Mouse (Mus musculus): ENCODE data around the gene Runx3. TPM values are rescaled to one million over a fixed set of nuclear protein-coding genes. Genes with fewer than 3 reads are reported as not detected.

The Runx3 gene
- polyA plus RNA-seq, 1 experiment from 2014 or later: 0.83 TPM

- WGBS (ENCODE audit: insufficient replicate concordance): 48% methylated on average over 5 of the region's 5 CpGs
- H3K4me3 ChIP-seq (replicated peaks): no peak overlapping the region
- H3K27ac ChIP-seq: no peak overlapping the region
- no peak overlapping the region for H3K9ac ChIP-seq
- H3K4me2 ChIP-seq: no peak overlapping the region
- H3K27me3 ChIP-seq: peaks cover 30% of the 10 kb centered on the region
- DNase-seq (no peak), ATAC-seq (ENCODE audit: low read depth) (no peak)
- no peaks in the 10 kb centered on the region for H3K9me3 ChIP-seq (replicated peaks)
- H3K4me1 ChIP-seq (replicated peaks): peaks cover 34% of the 10 kb centered on the region
- H3K36me3 ChIP-seq: no peaks in the 10 kb centered on the region
These were observed 84.2 kb downstream of the Runx3 start for GRCm38 (mm10) chr4:135204666-135205065.

GRCm38 (mm10) chr4:135205254-135205653 lies 84.8 kb downstream of the Runx3 start:
- no peaks in the 10 kb centered on the region for H3K9me3 ChIP-seq (replicated peaks)
- no peak overlapping the region for H3K4me3 ChIP-seq (replicated peaks)
- no peak for DNase-seq
- ATAC-seq (ENCODE audit: low read depth): no peak
- no peak overlapping the region for H3K27ac ChIP-seq
- no peak overlapping the region for H3K9ac ChIP-seq
- 44% methylated on average over 5 of the region's 5 CpGs for WGBS (ENCODE audit: insufficient replicate concordance)
- H3K27me3 ChIP-seq: peaks cover 30% of the 10 kb centered on the region
- no peaks in the 10 kb centered on the region for H3K36me3 ChIP-seq
- peaks cover 34% of the 10 kb centered on the region for H3K4me1 ChIP-seq (replicated peaks)
- peak overlapping the region; percentile 78; the same call in 1 of the 2 replicates for H3K4me2 ChIP-seq

- H3K27ac ChIP-seq: peak overlapping the region; percentile 64
- DNase-seq: peak; percentile 76
- WGBS (ENCODE audit: insufficient replicate concordance): 2% methylated on average over 47 of the region's 47 CpGs
- peaks cover 30% of the 10 kb centered on the region for H3K27me3 ChIP-seq
- peak; percentile 76 for ATAC-seq (ENCODE audit: low read depth)
- peak overlapping the region; percentile 67 for H3K9ac ChIP-seq
- peak overlapping the region; percentile 78 for H3K4me2 ChIP-seq
- peaks cover 5% of the 10 kb centered on the region for H3K36me3 ChIP-seq
- H3K4me3 ChIP-seq (replicated peaks): peak overlapping the region; percentile 49
- peaks cover 34% of the 10 kb centered on the region for H3K4me1 ChIP-seq (replicated peaks)
- no peaks in the 10 kb centered on the region for H3K9me3 ChIP-seq (replicated peaks)
These were observed 85.5 kb downstream of the Runx3 start for GRCm38 (mm10) chr4:135205711-135206600.

GRCm38 (mm10) chr4:135209846-135210245 lies 89.4 kb downstream of the Runx3 start:
- Histone ChIP-seq H3K9me3 (replicated peaks) (no peaks in the 10 kb centered on the region), H3K4me3 (replicated peaks) (no peak overlapping the region), H3K36me3 (peaks cover 36% of the 10 kb centered on the region), H3K9ac (no peak overlapping the region), H3K4me2 (no peak overlapping the region), H3K4me1 (replicated peaks) (peaks cover 16% of the 10 kb centered on the region), H3K27me3 (peaks cover 17% of the 10 kb centered on the region), H3K27ac (no peak overlapping the region)
- DNase-seq (no peak), ATAC-seq (ENCODE audit: low read depth) (no peak)
- 77% methylated on average over 2 of the region's 2 CpGs for WGBS (ENCODE audit: insufficient replicate concordance)

- DNase-seq (peak; percentile 31), ATAC-seq (ENCODE audit: low read depth) (no peak)
- no peak overlapping the region for H3K4me2 ChIP-seq
- H3K9me3 ChIP-seq (replicated peaks): no peaks in the 10 kb centered on the region
- peaks cover 6% of the 10 kb centered on the region; the same call in 1 of the 2 replicates for H3K4me1 ChIP-seq (replicated peaks)
- 39% methylated on average over 4 of the region's 4 CpGs for WGBS (ENCODE audit: insufficient replicate concordance)
- peaks cover 98% of the 10 kb centered on the region for H3K36me3 ChIP-seq
- no peak overlapping the region for H3K9ac ChIP-seq
- H3K27ac ChIP-seq: no peak overlapping the region
- H3K4me3 ChIP-seq (replicated peaks): no peak overlapping the region
- H3K27me3 ChIP-seq: no peaks in the 10 kb centered on the region
These were observed 99.2 kb downstream of the Runx3 start for GRCm38 (mm10) chr4:135219652-135220051.

- no peak for DNase-seq
- Histone ChIP-seq H3K27ac (no peak overlapping the region), H3K9me3 (replicated peaks) (no peaks in the 10 kb centered on the region), H3K27me3 (no peaks in the 10 kb centered on the region), H3K9ac (no peak overlapping the region), H3K4me3 (replicated peaks) (no peak overlapping the region), H3K4me2 (no peak overlapping the region), H3K36me3 (peaks cover 98% of the 10 kb centered on the region), H3K4me1 (replicated peaks) (peaks cover 6% of the 10 kb centered on the region; the same call in 1 of the 2 replicates)
- no peak for ATAC-seq (ENCODE audit: low read depth)
- 76% methylated on average over 3 of the region's 3 CpGs for WGBS (ENCODE audit: insufficient replicate concordance)
These were observed 100.2 kb downstream of the Runx3 start for GRCm38 (mm10) chr4:135220641-135221040.

GRCm38 (mm10) chr4:135221632-135222407 lies 101.4 kb downstream of the Runx3 start:
- H3K9ac ChIP-seq: no peak overlapping the region
- DNase-seq (no peak), ATAC-seq (ENCODE audit: low read depth) (no peak)
- H3K4me1 ChIP-seq (replicated peaks): peaks cover 9% of the 10 kb centered on the region; the same call in 1 of the 2 replicates
- no peaks in the 10 kb centered on the region for H3K9me3 ChIP-seq (replicated peaks)
- no peaks in the 10 kb centered on the region for H3K27me3 ChIP-seq
- 85% methylated on average over 12 of the region's 12 CpGs for WGBS (ENCODE audit: insufficient replicate concordance)
- H3K4me3 ChIP-seq (replicated peaks): no peak overlapping the region
- peaks cover 98% of the 10 kb centered on the region for H3K36me3 ChIP-seq
- H3K27ac ChIP-seq: no peak overlapping the region
- H3K4me2 ChIP-seq: no peak overlapping the region

- peaks cover 16% of the 10 kb centered on the region; the same call in 1 of the 2 replicates for H3K4me1 ChIP-seq (replicated peaks)
- 92% methylated on average over 9 of the region's 9 CpGs for WGBS (ENCODE audit: insufficient replicate concordance)
- no peak overlapping the region for H3K27ac ChIP-seq
- no peaks in the 10 kb centered on the region for H3K9me3 ChIP-seq (replicated peaks)
- H3K4me2 ChIP-seq: no peak overlapping the region
- no peak for ATAC-seq (ENCODE audit: low read depth)
- H3K27me3 ChIP-seq: no peaks in the 10 kb centered on the region
- DNase-seq: no peak
- peaks cover 80% of the 10 kb centered on the region for H3K36me3 ChIP-seq
- no peak overlapping the region for H3K9ac ChIP-seq
- H3K4me3 ChIP-seq (replicated peaks): no peak overlapping the region
These were observed 103.4 kb downstream of the Runx3 start for GRCm38 (mm10) chr4:135223808-135224207.

- no peak overlapping the region for H3K4me3 ChIP-seq (replicated peaks)
- H3K4me2 ChIP-seq: no peak overlapping the region
- no peak overlapping the region for H3K9ac ChIP-seq
- H3K27ac ChIP-seq: no peak overlapping the region
- H3K27me3 ChIP-seq: no peaks in the 10 kb centered on the region
- DNase-seq: no peak
- H3K9me3 ChIP-seq (replicated peaks): no peaks in the 10 kb centered on the region
- WGBS (ENCODE audit: insufficient replicate concordance): 76% methylated on average over 12 of the region's 12 CpGs
- peaks cover 71% of the 10 kb centered on the region for H3K36me3 ChIP-seq
- H3K4me1 ChIP-seq (replicated peaks): peaks cover 25% of the 10 kb centered on the region
- ATAC-seq (ENCODE audit: low read depth): 0 out of 2 replicates have a peak, but pooled peaks have one; percentile 26
These were observed 105.7 kb downstream of the Runx3 start for GRCm38 (mm10) chr4:135226008-135226667.
